Mouse (Mus musculus): ENCODE measurements at regions not wholly inside any gene's neighbourhood (a gene's known extent, or its start where the extent isn't known, plus 50 kb on each side); places are given as distances from the start of the nearest gene placed in this dataset.

- no peak for TF ChIP-seq POLR2A (IDR thresholded peaks at IDR 0.05; ENCODE audit: extremely low read depth, insufficient read depth, low read length)
- no peak for TF ChIP-seq CTCF (IDR thresholded peaks at IDR 0.05; ENCODE audit: extremely low read depth, insufficient read depth, low read length)
These were observed 148.6 kb upstream of the Tox3 start for GRCm38 (mm10) chr8:90496658-90497163.
